Mouse (Mus musculus): ENCODE data around the gene AY761184.
"Not testable (repeated sequence)": the region's sequence is repeated elsewhere in the genome, so short reads cannot be mapped to it uniquely, and the experiment has no call there.

Gene AY761184

DNA sequence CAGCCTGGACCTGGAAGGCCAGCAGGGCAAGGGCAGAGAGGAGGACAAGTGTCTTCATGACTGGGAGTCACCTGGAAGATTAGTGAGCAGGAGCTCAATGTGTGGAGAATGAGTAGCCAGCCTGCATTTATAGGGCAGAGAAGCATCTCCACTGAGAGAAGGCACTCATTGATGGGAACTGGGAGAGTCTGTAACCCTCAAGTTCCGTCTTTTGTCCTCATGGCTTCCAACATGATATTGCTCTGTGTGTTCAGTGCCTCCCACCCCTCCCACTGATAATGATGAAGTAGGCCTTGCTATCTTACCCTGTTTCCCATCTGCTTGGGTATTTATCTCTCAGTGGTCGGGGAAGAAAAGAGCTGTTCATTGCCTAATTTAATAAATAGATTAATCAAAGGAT lies at the start of gene AY761184:
Gene AY761184 (minus strand): TSS at position 101 of the 400 bp plus-strand sequence.
- DNase-seq (ENCODE audit: low read depth, low spot score): not testable (repeated sequence)

- DNase-seq (ENCODE audit: low read depth, low spot score): not testable (repeated sequence)
These were observed 37.9 kb downstream of the AY761184 start, which contains the start of gene Defa34 for GRCm38 (mm10) chr8:21665497-21665896. TSS of gene Defa34 (plus strand) at chr8:21665797.

DNA sequence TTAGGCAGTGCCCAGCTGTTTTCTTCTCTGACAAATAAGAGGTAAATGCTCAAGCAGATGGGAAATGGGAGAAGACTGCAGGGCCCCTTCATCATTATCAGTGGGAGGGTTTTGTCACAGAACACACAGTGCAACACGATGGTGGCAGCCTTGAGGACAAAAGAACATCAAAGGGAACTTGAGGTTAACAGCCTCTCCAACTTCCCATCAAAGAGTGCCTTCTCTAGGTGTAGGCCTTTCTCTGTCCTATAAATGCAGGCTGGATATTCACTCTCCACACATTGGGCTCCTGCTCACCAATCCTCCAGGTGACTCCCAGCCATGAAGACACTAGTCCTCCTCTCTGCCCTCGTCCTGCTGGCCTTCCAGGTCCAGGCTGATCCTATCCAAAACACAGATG lies 48.0 kb downstream of the AY761184 start, which contains the start of gene Defa17:
Gene Defa17 (plus strand): TSS at position 301 of the 400 bp plus-strand sequence.
- DNase-seq (ENCODE audit: low read depth, low spot score): not testable (repeated sequence)

Measured in 3T3-L1 (cell line).